Mouse (Mus musculus): ENCODE results near the gene Nupr1. TPM values are rescaled to one million over a fixed set of nuclear protein-coding genes. Genes with fewer than 3 reads are reported as not detected.

The Nupr1 gene
- 62.7 and 73.5 TPM in 2 replicates for polyA plus RNA-seq (2015; fragmentation: Nextera tagmentation; extraction: Ambion mirVana)

DNA sequence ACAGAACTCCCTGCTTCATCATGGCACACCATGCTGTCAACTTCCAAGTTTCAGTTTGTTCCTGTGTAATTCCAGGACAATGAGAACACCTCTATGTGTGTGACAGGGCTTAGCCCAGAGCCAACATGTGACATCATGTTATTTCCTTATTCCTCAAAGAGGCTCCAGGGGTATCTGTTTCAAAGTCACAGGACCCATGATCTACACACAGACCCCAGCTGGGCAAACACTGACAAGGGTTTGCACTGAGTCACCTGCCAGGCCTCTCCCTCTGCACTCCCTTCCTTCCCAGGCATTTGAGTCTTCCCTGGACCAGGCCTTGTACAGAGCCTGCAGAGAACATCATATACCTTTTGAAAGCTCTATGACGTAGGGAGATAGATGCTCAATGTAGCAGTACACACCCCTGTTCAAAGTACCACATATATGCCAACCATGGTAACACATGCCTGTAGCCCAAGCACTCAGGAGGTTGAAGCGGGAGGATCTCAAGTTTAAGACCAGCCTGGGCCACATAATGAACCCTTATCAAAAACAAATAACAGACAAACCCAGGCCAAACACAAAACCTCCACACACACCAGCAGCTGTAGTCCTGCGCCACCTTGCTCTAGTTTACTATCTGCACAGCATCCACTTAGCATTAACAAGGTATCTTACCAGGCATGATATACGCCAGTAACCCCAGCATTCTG, at the start of gene Nupr1:
TSS of gene Nupr1 (minus strand) at position 38 of the 695 bp plus-strand sequence.

GRCm38 (mm10) chr7:126676207-126676606, 45.5 kb upstream of the Nupr1 start, which contains the start of gene Sult1a1:
Gene Sult1a1 (minus strand): TSS chr7:126676432.

DNA sequence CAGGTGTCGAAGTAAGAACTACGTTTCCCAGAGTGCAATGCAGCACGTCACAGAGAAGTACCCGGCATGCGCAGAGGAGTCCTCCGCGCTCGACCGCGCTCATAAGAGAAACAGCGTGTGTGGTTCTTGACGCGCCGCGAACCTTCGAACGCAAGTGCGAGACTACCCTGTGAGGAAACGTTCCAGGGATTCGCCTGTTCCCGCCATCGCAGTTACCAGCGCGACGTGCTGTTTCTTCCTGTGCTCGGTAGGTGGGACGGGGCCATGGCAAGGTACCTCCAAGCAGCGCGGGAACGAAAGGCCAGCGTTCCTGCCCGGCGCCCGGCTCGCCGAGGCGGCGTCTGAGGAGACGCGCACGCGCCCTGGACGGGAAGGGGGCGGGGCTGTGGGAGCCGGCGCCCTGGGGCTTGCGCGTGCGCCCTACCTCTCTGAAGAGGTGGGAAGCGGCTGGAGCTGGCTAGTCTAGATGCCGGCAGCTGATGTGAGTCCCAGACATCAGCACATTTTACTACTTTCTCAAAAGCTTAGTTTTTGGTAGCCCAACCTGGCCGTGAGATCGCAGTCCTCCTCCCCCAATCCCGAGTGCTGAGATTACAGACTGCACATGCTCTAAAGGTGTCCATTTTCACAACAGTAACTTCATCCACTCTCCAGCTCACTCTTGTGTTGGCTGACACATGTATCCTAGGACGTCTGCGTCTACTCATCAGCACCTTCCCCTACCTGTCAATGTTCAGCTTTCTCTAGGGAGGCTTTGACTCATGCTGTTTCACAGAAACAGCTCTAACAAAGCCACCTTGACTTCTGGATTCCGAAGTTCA, 18.8 kb upstream of the Nupr1 start, which contains the start of gene Sgf29:
TSS of gene Sgf29 (plus strand) at position 79 of the 821 bp plus-strand sequence.

GRCm38 (mm10) chr7:126594862-126595561, 35.6 kb downstream of the Nupr1 start, which contains the start of gene Il27:
Gene Il27 (minus strand): TSS chr7:126594941.

DNA sequence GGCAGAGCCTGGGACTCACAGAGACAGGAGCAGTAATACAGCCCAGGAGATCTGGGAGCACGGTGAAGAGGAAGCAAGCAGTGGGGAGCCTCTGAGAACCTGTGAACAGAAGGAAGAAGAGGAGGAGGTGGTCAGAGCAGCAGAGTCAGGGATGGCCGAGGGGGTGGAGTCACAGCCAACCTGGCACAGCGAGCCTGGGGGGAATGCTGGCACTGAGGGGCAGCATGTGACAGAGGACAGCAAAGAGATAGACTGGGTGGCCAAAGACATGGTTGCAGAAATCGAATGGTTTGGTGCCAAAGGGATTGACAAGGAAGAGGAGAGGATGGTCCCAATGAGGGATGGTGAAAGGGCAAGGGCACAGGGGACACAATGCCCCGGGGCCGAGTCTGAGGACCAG, 44.9 kb downstream of the Nupr1 start, which contains the start of gene Cln3:
TSS of gene Cln3 (minus strand) at position 101 of the 400 bp plus-strand sequence.

DNA sequence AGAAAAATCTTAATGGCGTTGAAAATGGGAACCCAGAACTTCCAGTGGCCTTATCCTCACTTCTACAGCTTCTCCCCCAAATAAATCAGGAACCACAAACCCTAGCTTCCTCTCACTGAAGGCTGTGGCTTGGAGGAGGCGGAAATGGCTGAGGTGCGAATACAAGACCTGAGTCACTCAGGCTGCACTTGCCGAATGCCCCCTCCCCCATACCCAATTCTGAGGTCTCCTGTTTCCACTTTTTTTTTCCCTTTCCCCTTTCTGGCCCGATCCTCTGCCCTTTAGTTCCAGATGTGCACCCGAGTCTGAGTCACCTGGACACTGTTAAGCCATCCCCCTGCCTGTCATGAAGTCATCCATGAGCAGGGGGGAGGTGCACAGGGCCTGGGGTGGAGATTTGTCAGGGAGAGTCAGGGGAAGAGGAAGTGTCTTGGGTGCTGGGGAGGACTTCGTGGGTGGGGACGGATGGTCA, 46.1 kb downstream of the Nupr1 start, which contains the start of gene Apobr:
TSS of gene Apobr (plus strand) at position 437 of the 472 bp plus-strand sequence.

Small RNAs within 50 kb of the gene (microRNA-seq; reads per million reads assigned to microRNA genes)
- not detected for gene Mir7059

Other genes with a start within 250 kb of the Nupr1 start
- gene Nfatc2ip, start 234.1 kb downstream of the Nupr1 start, polyA plus RNA-seq (2015; fragmentation: Nextera tagmentation; extraction: Ambion mirVana), result 1.1 and 1.3 TPM in 2 replicates
- gene Cd19, start 216.0 kb downstream of the Nupr1 start, polyA plus RNA-seq (2015; fragmentation: Nextera tagmentation; extraction: Ambion mirVana), result 0.35 TPM in 1 of 2 replicates, not detected in the other
- gene Rabep2, start 202.1 kb downstream of the Nupr1 start, polyA plus RNA-seq (2015; fragmentation: Nextera tagmentation; extraction: Ambion mirVana), result 14.2 and 17.6 TPM in 2 replicates
- gene Atp2a1, start 167.8 kb downstream of the Nupr1 start, polyA plus RNA-seq (2015; fragmentation: Nextera tagmentation; extraction: Ambion mirVana), result 0.41 and 0.55 TPM in 2 replicates
- 23.0 and 23.6 TPM in 2 replicates for gene Sh2b1, start 155.4 kb downstream of the Nupr1 start, polyA plus RNA-seq (2015; fragmentation: Nextera tagmentation; extraction: Ambion mirVana)
- 55.4 and 60.2 TPM in 2 replicates for gene Tufm, start 143.5 kb downstream of the Nupr1 start, polyA plus RNA-seq (2015; fragmentation: Nextera tagmentation; extraction: Ambion mirVana)
- gene Atxn2l, start 127.4 kb downstream of the Nupr1 start, polyA plus RNA-seq (2015; fragmentation: Nextera tagmentation; extraction: Ambion mirVana), result 23.0 and 25.2 TPM in 2 replicates
- gene Eif3c, start 64.5 kb downstream of the Nupr1 start, polyA plus RNA-seq (2015; fragmentation: Nextera tagmentation; extraction: Ambion mirVana), result 152 and 161 TPM in 2 replicates
- gene Apobr, start 45.9 kb downstream of the Nupr1 start, polyA plus RNA-seq (2015; fragmentation: Nextera tagmentation; extraction: Ambion mirVana), result 2.1 and 3.6 TPM in 2 replicates
- 17.2 and 19.0 TPM in 2 replicates for gene Cln3, start 45.0 kb downstream of the Nupr1 start, polyA plus RNA-seq (2015; fragmentation: Nextera tagmentation; extraction: Ambion mirVana)
- not detected in 2 replicates for gene Il27, start 35.9 kb downstream of the Nupr1 start, polyA plus RNA-seq (2015; fragmentation: Nextera tagmentation; extraction: Ambion mirVana)
- gene Sgf29, start 18.4 kb upstream of the Nupr1 start, polyA plus RNA-seq (2015; fragmentation: Nextera tagmentation; extraction: Ambion mirVana), result 24.1 and 28.7 TPM in 2 replicates
- 16.8 and 17.8 TPM in 2 replicates for gene Sult1a1, start 45.6 kb upstream of the Nupr1 start, polyA plus RNA-seq (2015; fragmentation: Nextera tagmentation; extraction: Ambion mirVana)
- gene Bola2, start 64.5 kb upstream of the Nupr1 start, polyA plus RNA-seq (2015; fragmentation: Nextera tagmentation; extraction: Ambion mirVana), result 81.7 and 98.8 TPM in 2 replicates
- 4.7 and 5.1 TPM in 2 replicates for gene Slx1b, start 64.9 kb upstream of the Nupr1 start, polyA plus RNA-seq (2015; fragmentation: Nextera tagmentation; extraction: Ambion mirVana)
- 15.1 and 33.5 TPM in 2 replicates for gene Coro1a, start 76.9 kb upstream of the Nupr1 start, polyA plus RNA-seq (2015; fragmentation: Nextera tagmentation; extraction: Ambion mirVana)
- gene Mapk3, start 128.7 kb upstream of the Nupr1 start, polyA plus RNA-seq (2015; fragmentation: Nextera tagmentation; extraction: Ambion mirVana), result 58.5 and 65.2 TPM in 2 replicates
- gene Gdpd3, start 135.5 kb upstream of the Nupr1 start, polyA plus RNA-seq (2015; fragmentation: Nextera tagmentation; extraction: Ambion mirVana), result 7.6 and 8.7 TPM in 2 replicates
- 67.6 and 97.6 TPM in 2 replicates for gene Ypel3, start 146.1 kb upstream of the Nupr1 start, polyA plus RNA-seq (2015; fragmentation: Nextera tagmentation; extraction: Ambion mirVana)
- 0.12 and 0.15 TPM in 2 replicates for gene Tbx6, start 150.6 kb upstream of the Nupr1 start, polyA plus RNA-seq (2015; fragmentation: Nextera tagmentation; extraction: Ambion mirVana)
- 111 and 119 TPM in 2 replicates for gene Ppp4c, start 161.6 kb upstream of the Nupr1 start, polyA plus RNA-seq (2015; fragmentation: Nextera tagmentation; extraction: Ambion mirVana)
- gene Fam57b, start 166.8 kb upstream of the Nupr1 start, polyA plus RNA-seq (2015; fragmentation: Nextera tagmentation; extraction: Ambion mirVana), result 0.17 and 0.30 TPM in 2 replicates
- not detected in 2 replicates for gene 4930451I11Rik, start 200.8 kb upstream of the Nupr1 start, polyA plus RNA-seq (2015; fragmentation: Nextera tagmentation; extraction: Ambion mirVana)
- 0.08 TPM in 1 of 2 replicates, not detected in the other for gene Doc2a, start 216.6 kb upstream of the Nupr1 start, polyA plus RNA-seq (2015; fragmentation: Nextera tagmentation; extraction: Ambion mirVana)
- 9.5 and 10.4 TPM in 2 replicates for gene Hirip3, start 231.1 kb upstream of the Nupr1 start, polyA plus RNA-seq (2015; fragmentation: Nextera tagmentation; extraction: Ambion mirVana)
- gene Ino80e, start 231.5 kb upstream of the Nupr1 start, polyA plus RNA-seq (2015; fragmentation: Nextera tagmentation; extraction: Ambion mirVana), result 45.1 and 48.6 TPM in 2 replicates